Mouse (Mus musculus) frontal cortex, postnatal 25 days (tissue): Measurements from ENCODE around the gene Ube2o.

Experiments
- DNase-seq, 2 experiments: peaks; one replicate each; pipeline ENCODE4 v3.0.0; 2022; ENCODE audit warnings: low spot score in 2 of 2

Ube2o gene

GRCm38 (mm10) chr11:116581376-116581814 lies at the start of gene Ube2o:
Gene Ube2o (minus strand): TSS chr11:116581447.
- DNase-seq, result peak; percentile 74 to 78

GRCm38 (mm10) chr11:116630171-116630965 lies 49.1 kb upstream of the Ube2o start:
- DNase-seq, result no peak

GRCm38 (mm10) chr11:116629472-116629871 lies 48.2 kb upstream of the Ube2o start:
- no peak for DNase-seq

GRCm38 (mm10) chr11:116628712-116629111 lies 47.5 kb upstream of the Ube2o start:
- DNase-seq, result peak; percentile 79 to 88

- DNase-seq, result no peak
Observed at GRCm38 (mm10) chr11:116627072-116628020, 46.1 kb upstream of the Ube2o start.

- DNase-seq, result no peak
Observed at GRCm38 (mm10) chr11:116626299-116627071, 45.2 kb upstream of the Ube2o start, which contains the start of gene Rhbdf2. Gene Rhbdf2 (minus strand): TSS chr11:116627019.

- DNase-seq, result no peak
Observed at GRCm38 (mm10) chr11:116625081-116626000, 44.1 kb upstream of the Ube2o start.

GRCm38 (mm10) chr11:116624131-116624832 lies 43.0 kb upstream of the Ube2o start:
- no peak for DNase-seq

- no peak for DNase-seq
Observed at GRCm38 (mm10) chr11:116623281-116624124, 42.3 kb upstream of the Ube2o start.

GRCm38 (mm10) chr11:116621258-116621704 lies 40.0 kb upstream of the Ube2o start:
- no peak for DNase-seq

- DNase-seq, result no peak
Observed at GRCm38 (mm10) chr11:116620559-116621253, 39.5 kb upstream of the Ube2o start.

GRCm38 (mm10) chr11:116620073-116620472 lies 38.8 kb upstream of the Ube2o start:
- no peak for DNase-seq

GRCm38 (mm10) chr11:116619561-116619960 lies 38.3 kb upstream of the Ube2o start:
- no peak for DNase-seq

GRCm38 (mm10) chr11:116619156-116619555 lies 37.9 kb upstream of the Ube2o start:
- no peak for DNase-seq

GRCm38 (mm10) chr11:116618666-116619065 lies 37.4 kb upstream of the Ube2o start:
- no peak for DNase-seq

- DNase-seq, result no peak
Observed at GRCm38 (mm10) chr11:116617641-116618040, 36.4 kb upstream of the Ube2o start.

GRCm38 (mm10) chr11:116616438-116617118 lies 35.3 kb upstream of the Ube2o start:
- DNase-seq, result no peak
